Comparison of ENCODE assay signal across 8 mouse cellular contexts in genomic region chr12:16634075-16634813, GRCm38 (mm10). TPM values are rescaled to one million over a fixed set of nuclear protein-coding genes. Genes with fewer than 3 reads are reported as not detected.
A peak's percentile ranks its signal among the peaks of the same experiment; 100 is the strongest.
DNase-seq lines count a peak whose midpoint lies in the region; ATAC-seq lines count a peak whose summit lies in the region.

No protein-coding gene starts in this region.

- no peak overlapping the region for H3K4me3 ChIP-seq in forebrain, embryonic 11.5 days (ENCODE audit: low read depth, low read length)
- no peak overlapping the region for H3K4me3 ChIP-seq in forebrain, embryonic 12.5 days (replicated peaks)
- H3K4me3 ChIP-seq in forebrain, embryonic 14.5 days (ENCODE audit: low read depth, low read length) = no peak overlapping the region

- H3K27ac ChIP-seq in forebrain, embryonic 11.5 days (ENCODE audit: low read depth, low read length) = no peak overlapping the region
- no peak overlapping the region for H3K27ac ChIP-seq in forebrain, embryonic 12.5 days
- no peak overlapping the region for H3K27ac ChIP-seq in forebrain, embryonic 14.5 days (ENCODE audit: low read depth, low read length)

- H3K36me3 ChIP-seq in forebrain, embryonic 11.5 days (ENCODE audit: control insufficient read depth, insufficient read depth, low read length) = no peaks in the 10 kb centered on the region
- H3K36me3 ChIP-seq in forebrain, embryonic 12.5 days (replicated peaks) = no peaks in the 10 kb centered on the region
- no peaks in the 10 kb centered on the region for H3K36me3 ChIP-seq in forebrain, embryonic 14.5 days (ENCODE audit: control insufficient read depth, insufficient read depth, low read length)
- no peaks in the 10 kb centered on the region for H3K36me3 ChIP-seq in splenic B cell, adult 2 months (ENCODE audit: control insufficient read depth, insufficient read depth, low read length, poor library complexity, severe bottlenecking)

- no peaks in the 10 kb centered on the region for H3K4me1 ChIP-seq in forebrain, embryonic 11.5 days (replicated peaks; ENCODE audit: control insufficient read depth, insufficient read depth, low read length)
- H3K4me1 ChIP-seq in forebrain, embryonic 12.5 days = no peaks in the 10 kb centered on the region
- H3K4me1 ChIP-seq in forebrain, embryonic 14.5 days (ENCODE audit: control insufficient read depth, insufficient read depth, low read length) = no peaks in the 10 kb centered on the region

- 61% methylated on average over 14 of the region's 14 CpGs for WGBS in forebrain, embryonic 11.5 days
- 60% methylated on average over 14 of the region's 14 CpGs for WGBS in forebrain, embryonic 12.5 days
- 58% methylated on average over 14 of the region's 14 CpGs for WGBS in forebrain, embryonic 14.5 days

- H3K4me2 ChIP-seq in forebrain, embryonic 11.5 days (ENCODE audit: low read depth, low read length, severe bottlenecking) = no peak overlapping the region
- H3K4me2 ChIP-seq in forebrain, embryonic 12.5 days = no peak overlapping the region
- no peak overlapping the region for H3K4me2 ChIP-seq in forebrain, embryonic 14.5 days (ENCODE audit: low read length)

- H3K27me3 ChIP-seq in forebrain, embryonic 11.5 days (ENCODE audit: control insufficient read depth, insufficient read depth, low read length) = no peaks in the 10 kb centered on the region
- no peaks in the 10 kb centered on the region for H3K27me3 ChIP-seq in forebrain, embryonic 12.5 days
- no peaks in the 10 kb centered on the region for H3K27me3 ChIP-seq in forebrain, embryonic 14.5 days (replicated peaks; ENCODE audit: control insufficient read depth, insufficient read depth, low read length)
- no peaks in the 10 kb centered on the region for H3K27me3 ChIP-seq in splenic B cell, adult 2 months (ENCODE audit: control insufficient read depth, insufficient read depth, low read length, poor library complexity, severe bottlenecking)

- peak; percentile 74 for DNase-seq in forebrain, embryonic 11.5 days (ENCODE audit: low spot score)
- DNase-seq in A20 (ENCODE audit: low read depth, low spot score) = peak; percentile 61
- peak; percentile 79 for DNase-seq in adrenal gland, postnatal 10 days
- peak; percentile 72 for DNase-seq in forebrain, embryonic 14.5 days (ENCODE audit: low spot score)
- DNase-seq in kidney, adult 9 months = peak; percentile 68
- peak; percentile 57 for DNase-seq in splenic B cell, adult 2 months (ENCODE audit: low read depth, low spot score)

- H3K9me3 ChIP-seq in forebrain, embryonic 11.5 days (ENCODE audit: control insufficient read depth, low read length) = no peaks in the 10 kb centered on the region
- H3K9me3 ChIP-seq in forebrain, embryonic 12.5 days = no peaks in the 10 kb centered on the region
- no peaks in the 10 kb centered on the region for H3K9me3 ChIP-seq in forebrain, embryonic 14.5 days (replicated peaks; ENCODE audit: control insufficient read depth, low read length)

- no peak for ATAC-seq in forebrain, embryonic 11.5 days (replicated peaks; ENCODE audit: low FRiP score)
- no peak for ATAC-seq in forebrain, embryonic 12.5 days (ENCODE audit: low FRiP score)
- peak; percentile 65 for ATAC-seq in forebrain, embryonic 14.5 days
- peak; percentile 67 for ATAC-seq in megakaryocyte progenitor cell, adult 5-6 weeks (replicated peaks; ENCODE audit: poor library complexity)

- no peak overlapping the region for H3K9ac ChIP-seq in forebrain, embryonic 11.5 days (ENCODE audit: low read length)
- H3K9ac ChIP-seq in forebrain, embryonic 12.5 days = no peak overlapping the region
- H3K9ac ChIP-seq in forebrain, embryonic 14.5 days (ENCODE audit: low read length) = no peak overlapping the region

RNA-seq across cellular contexts. Expression of gene Ntsr2, which starts 18.9 kb away (rescaled TPM):
- not detected in 2 replicates for polyA plus RNA-seq in forebrain, embryonic 11.5 days (2014; fragmentation: Nextera tagmentation; extraction: Ambion mirVana)
- polyA plus RNA-seq in forebrain, embryonic 12.5 days (2016; fragmentation: Nextera tagmentation; extraction: Ambion mirVana) = 0.13 TPM in 1 of 2 replicates, not detected in the other
- total RNA-seq in adrenal gland, postnatal 10 days (2021) = under 1 TPM in 1 of 2 experiments, not detected in 1; 0.60 TPM
- polyA plus RNA-seq in forebrain, embryonic 14.5 days (2014; fragmentation: Nextera tagmentation; extraction: Ambion mirVana) = 0.77 and 1.0 TPM in 2 replicates
- total RNA-seq in megakaryocyte progenitor cell, adult 5-6 weeks (2015) = not detected in 2 replicates
- total RNA-seq in megakaryocyte progenitor cell, adult 5-6 weeks (2017) = not detected in 2 replicates

RNA-seq across cellular contexts. Expression of gene Lpin1, which starts 23.5 kb away (rescaled TPM):
- polyA plus RNA-seq in forebrain, embryonic 11.5 days (2014; fragmentation: Nextera tagmentation; extraction: Ambion mirVana) = 6.6 and 7.3 TPM in 2 replicates
- 10.4 and 11.1 TPM in 2 replicates for polyA plus RNA-seq in forebrain, embryonic 12.5 days (2016; fragmentation: Nextera tagmentation; extraction: Ambion mirVana)
- 100 to 1,000 TPM in 1 of 2 experiments, 10 to 100 TPM in 1; 76.2 to 163 TPM for total RNA-seq in adrenal gland, postnatal 10 days (2021)
- polyA plus RNA-seq in forebrain, embryonic 14.5 days (2014; fragmentation: Nextera tagmentation; extraction: Ambion mirVana) = 11.6 and 15.1 TPM in 2 replicates
- 3.8 and 5.3 TPM in 2 replicates for total RNA-seq in megakaryocyte progenitor cell, adult 5-6 weeks (2015)
- 5.8 and 7.8 TPM in 2 replicates for total RNA-seq in megakaryocyte progenitor cell, adult 5-6 weeks (2017)

Comparison
In these comparisons a context has a peak if more than half of its experiments do, and no peak if none do; other contexts are left out.
1. ATAC-seq: peak in forebrain, embryonic 14.5 days (single experiment) and megakaryocyte progenitor cell, adult 5-6 weeks (single experiment); none in forebrain, embryonic 11.5 days (single experiment) and forebrain, embryonic 12.5 days (single experiment).
2. Peak in every context shown above with its lines, with median percentiles within 50 percentile points of each other: DNase-seq.